7 mouse cellular contexts compared by ENCODE assay signal in the genomic region with DNA sequence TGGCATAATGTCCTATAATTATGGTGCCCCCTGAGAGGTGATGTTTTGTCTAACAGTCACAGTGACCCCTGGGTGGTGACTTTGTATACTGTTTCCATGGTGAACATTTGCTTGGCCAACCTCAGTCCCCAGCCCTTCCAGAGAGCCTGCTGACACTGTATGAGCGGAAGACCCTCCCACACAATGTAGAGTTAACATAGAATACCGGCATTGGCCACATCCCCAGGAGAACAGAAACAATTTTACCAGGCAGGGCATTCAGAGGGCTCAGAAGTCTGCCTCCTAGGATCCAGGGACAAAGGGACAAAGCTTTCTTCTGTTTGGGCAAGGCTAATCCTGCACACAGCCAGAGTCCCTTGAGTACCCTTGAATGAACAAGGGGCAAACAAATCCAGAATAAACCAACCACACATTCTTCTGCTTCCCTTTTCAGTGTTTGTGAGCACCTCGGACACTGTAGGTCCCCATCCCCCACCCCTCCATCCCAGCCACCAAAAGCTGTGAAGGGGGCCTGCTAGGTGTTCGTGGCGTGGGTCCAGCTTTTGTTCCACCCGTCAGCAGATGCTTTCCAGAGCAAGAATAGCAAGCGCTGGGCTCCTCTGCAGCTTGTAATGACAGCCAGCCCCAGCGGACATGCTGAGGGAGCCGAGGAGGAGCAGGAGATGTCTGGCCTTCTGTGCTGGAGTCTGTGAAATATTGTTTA.
DNase-seq lines count a peak whose midpoint lies in the region; ATAC-seq and TF ChIP-seq lines count a peak whose summit lies in the region.

No protein-coding gene starts in this region.

- H3K27ac ChIP-seq in hindbrain, postnatal 0 days = peak overlapping the region; percentile 68; the same call in 1 of the 2 replicates
- H3K27ac ChIP-seq in midbrain, embryonic 11.5 days (ENCODE audit: low read depth, low read length) = peak overlapping the region; percentile 32; the same call in 1 of the 2 replicates
- H3K27ac ChIP-seq in kidney, adult 2 months (ENCODE audit: insufficient read depth, low read depth, low read length) = no peak overlapping the region

- 0 out of 2 replicates have a peak, but pooled peaks cover 13% of the 10 kb centered on the region for H3K4me1 ChIP-seq in hindbrain, postnatal 0 days (ENCODE audit: insufficient read depth, low read length)
- H3K4me1 ChIP-seq in midbrain, embryonic 11.5 days (ENCODE audit: control insufficient read depth, insufficient read depth, low read length) = peaks cover 19% of the 10 kb centered on the region
- no peaks in the 10 kb centered on the region for H3K4me1 ChIP-seq in kidney, adult 2 months (ENCODE audit: control insufficient read depth, insufficient read depth, low read length)

- 18% methylated on average over 9 of the region's 9 CpGs for WGBS in hindbrain, postnatal 0 days
- WGBS in midbrain, embryonic 11.5 days = 12% methylated on average over 9 of the region's 9 CpGs
- WGBS in kidney, adult 2 months = 43% methylated on average over 9 of the region's 9 CpGs

- ATAC-seq in hindbrain, postnatal 0 days = peak; percentile 71
- peak; percentile 81 for ATAC-seq in midbrain, embryonic 11.5 days (ENCODE audit: low FRiP score)

- H3K9ac ChIP-seq in hindbrain, postnatal 0 days (replicated peaks; ENCODE audit: low read length) = no peak overlapping the region
- peak overlapping the region; percentile 4; the same call in 1 of the 2 replicates for H3K9ac ChIP-seq in midbrain, embryonic 11.5 days (ENCODE audit: low read length)

- no peaks in the 10 kb centered on the region for H3K9me3 ChIP-seq in hindbrain, postnatal 0 days (ENCODE audit: low read length)
- no peaks in the 10 kb centered on the region for H3K9me3 ChIP-seq in midbrain, embryonic 11.5 days (ENCODE audit: control insufficient read depth, low read length)

- H3K4me3 ChIP-seq in hindbrain, postnatal 0 days (ENCODE audit: low read length) = no peak overlapping the region
- no peak overlapping the region for H3K4me3 ChIP-seq in midbrain, embryonic 11.5 days (ENCODE audit: low read depth, low read length)
- H3K4me3 ChIP-seq in kidney, adult 2 months (ENCODE audit: insufficient read depth, low read depth, low read length) = no peak overlapping the region

- H3K36me3 ChIP-seq in hindbrain, postnatal 0 days (ENCODE audit: insufficient read depth, low read length) = no peaks in the 10 kb centered on the region
- no peaks in the 10 kb centered on the region for H3K36me3 ChIP-seq in midbrain, embryonic 11.5 days (ENCODE audit: control insufficient read depth, insufficient read depth, low read length)
- H3K36me3 ChIP-seq in kidney, adult 2 months (ENCODE audit: control insufficient read depth, insufficient read depth, low read length) = no peaks in the 10 kb centered on the region

- no peak overlapping the region for H3K4me2 ChIP-seq in hindbrain, postnatal 0 days (ENCODE audit: low read depth, low read length)
- H3K4me2 ChIP-seq in midbrain, embryonic 11.5 days = 0 out of 2 replicates have a peak overlapping the region, but pooled peaks have one; percentile 9

- TF ChIP-seq CTCF in hindbrain, postnatal 0 days (IDR thresholded peaks at IDR 0.05; ENCODE audit: low read depth) = no peak
- TF ChIP-seq CTCF in kidney, adult 2 months (conservative IDR thresholded peaks at IDR 0.05; ENCODE audit: insufficient read depth, insufficient read length, low read depth, low read length) = no peak

- no peak for TF ChIP-seq POLR2A in kidney, adult 2 months (IDR thresholded peaks at IDR 0.05; ENCODE audit: low read depth, low read length)

- no peaks in the 10 kb centered on the region for H3K27me3 ChIP-seq in hindbrain, postnatal 0 days (ENCODE audit: insufficient read depth, low read length)
- H3K27me3 ChIP-seq in midbrain, embryonic 11.5 days (ENCODE audit: control insufficient read depth, insufficient read depth, low read length) = no peaks in the 10 kb centered on the region
- no peaks in the 10 kb centered on the region for H3K27me3 ChIP-seq in kidney, adult 2 months (replicated peaks; ENCODE audit: control insufficient read depth, insufficient read depth, low read length)

- DNase-seq in brain, adult 2 months (ENCODE audit: low read depth, low spot score) = peak; percentile 62
- peak; percentile 43 for DNase-seq in embryo, embryonic 10.5 days (ENCODE audit: low spot score)
- peak; percentile 48 for DNase-seq in hindbrain, postnatal 0 days (ENCODE audit: low spot score)
- peak; percentile 92 for DNase-seq in midbrain, embryonic 11.5 days (ENCODE audit: low spot score, missing footprints)
- DNase-seq in urinary bladder, adult 2 months (ENCODE audit: low spot score) = no peak
- no peak for DNase-seq in spleen, postnatal 36 days (ENCODE audit: low spot score in 2 of 2)
- DNase-seq in kidney, adult 2 months = no peak

Comparison
In these comparisons a context has a peak if more than half of its experiments do, and no peak if none do; other contexts are left out.
1. DNase-seq: peak in brain, adult 2 months (single experiment), embryo, embryonic 10.5 days (single experiment), hindbrain, postnatal 0 days (single experiment) and midbrain, embryonic 11.5 days (single experiment); none in urinary bladder, adult 2 months (single experiment), spleen, postnatal 36 days (0 of 2) and kidney, adult 2 months (single experiment).